8 mouse cellular contexts compared by ENCODE assay signal in the genomic region with DNA sequence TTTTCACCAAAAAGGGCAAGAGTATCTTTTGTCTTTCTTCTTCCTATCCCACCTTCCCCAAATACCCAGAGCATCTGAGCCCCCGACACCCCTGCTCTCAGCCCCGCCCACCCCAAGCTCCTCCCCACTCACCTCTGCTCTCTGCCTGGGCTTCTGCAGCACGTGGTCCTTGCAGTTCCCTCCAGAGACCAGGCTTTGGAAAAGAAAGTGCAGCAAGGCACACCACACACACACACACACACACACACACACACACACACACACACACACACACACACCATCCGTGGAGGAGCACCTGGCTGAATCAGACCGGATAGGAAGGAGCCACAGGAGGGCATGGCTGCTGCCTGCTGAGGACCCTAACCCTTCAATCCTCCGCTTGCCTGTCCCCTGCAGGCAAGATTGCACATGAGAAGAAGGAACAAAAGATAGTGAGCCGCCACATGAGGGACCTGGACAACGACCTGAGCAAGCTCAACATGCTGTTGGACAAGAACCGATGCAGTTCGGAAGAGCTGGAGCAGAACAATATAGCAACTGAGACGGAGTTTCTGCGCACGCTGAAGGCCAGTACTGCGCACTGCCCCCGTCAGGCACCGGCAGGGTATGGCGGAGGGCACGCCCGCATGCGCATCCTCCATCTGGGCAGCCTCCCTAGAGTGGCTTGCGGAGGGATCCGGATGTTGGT. TPM values are rescaled to one million over a fixed set of nuclear protein-coding genes. Genes with fewer than 3 reads are reported as not detected.
DNase-seq lines count a peak whose midpoint lies in the region; ATAC-seq and TF ChIP-seq lines count a peak whose summit lies in the region.

No protein-coding gene starts in this region.

- no peak for DNase-seq in heart, adult 11 months
- peak; percentile 87 for DNase-seq in embryo, embryonic 10 days (ENCODE audit: low spot score)
- peak; percentile 63 for DNase-seq in heart, postnatal 4 days
- no peak for DNase-seq in gastrocnemius, postnatal 36 days

- H3K4me1 ChIP-seq in heart, embryonic 11.5 days (ENCODE audit: control insufficient read depth, insufficient read depth, low read length), result peaks cover 8% of the 10 kb centered on the region; the same call in 1 of the 2 replicates
- H3K4me1 ChIP-seq in E14TG2a.4 (replicated peaks; ENCODE audit: low read depth, low read length), result peaks cover 58% of the 10 kb centered on the region
- peaks cover 24% of the 10 kb centered on the region for H3K4me1 ChIP-seq in liver, embryonic 15.5 days (replicated peaks)
- H3K4me1 ChIP-seq in neural tube, embryonic 15.5 days, result peaks cover 31% of the 10 kb centered on the region

- H3K27ac ChIP-seq in heart, embryonic 11.5 days (ENCODE audit: low read depth, low read length), result no peak overlapping the region
- H3K27ac ChIP-seq in liver, embryonic 15.5 days (replicated peaks), result no peak overlapping the region
- H3K27ac ChIP-seq in neural tube, embryonic 15.5 days (replicated peaks), result peak overlapping the region; percentile 34; the same call in 1 of the 2 replicates

- H3K4me3 ChIP-seq in heart, embryonic 11.5 days (ENCODE audit: low read depth, low read length), result 0 out of 2 replicates have a peak overlapping the region, but pooled peaks have one; percentile 16
- peak overlapping the region; percentile 55 for H3K4me3 ChIP-seq in E14TG2a.4 (replicated peaks; ENCODE audit: low read length)
- no peak overlapping the region for H3K4me3 ChIP-seq in liver, embryonic 15.5 days (replicated peaks)
- peak overlapping the region; percentile 28 for H3K4me3 ChIP-seq in neural tube, embryonic 15.5 days (replicated peaks)

- no peaks in the 10 kb centered on the region for H3K36me3 ChIP-seq in heart, embryonic 11.5 days (ENCODE audit: control insufficient read depth, insufficient read depth, low read length)
- no peaks in the 10 kb centered on the region for H3K36me3 ChIP-seq in E14TG2a.4 (ENCODE audit: insufficient read depth, low read length)
- no peaks in the 10 kb centered on the region for H3K36me3 ChIP-seq in liver, embryonic 15.5 days (replicated peaks)
- H3K36me3 ChIP-seq in neural tube, embryonic 15.5 days, result no peaks in the 10 kb centered on the region

- TF ChIP-seq CTCF in E14TG2a.4 (conservative IDR thresholded peaks at IDR 0.05; ENCODE audit: low read length), result peak; percentile 35

- intact Hi-C loops in gastrocnemius, postnatal 36 days (cut with DNase I), result loop anchor here (2.0 kb wide), 1 partner anchor 50 kb away; no protein-coding TSS in a partner anchor

- H3K9me3 ChIP-seq in heart, embryonic 11.5 days (replicated peaks; ENCODE audit: control insufficient read depth, low read length), result no peaks in the 10 kb centered on the region
- H3K9me3 ChIP-seq in E14TG2a.4 (ENCODE audit: low read length), result no peaks in the 10 kb centered on the region
- H3K9me3 ChIP-seq in liver, embryonic 15.5 days (replicated peaks), result no peaks in the 10 kb centered on the region
- no peaks in the 10 kb centered on the region for H3K9me3 ChIP-seq in neural tube, embryonic 15.5 days (replicated peaks)

- H3K9ac ChIP-seq in heart, embryonic 11.5 days (ENCODE audit: low read depth, low read length), result peak overlapping the region; percentile 49; the same call in 1 of the 2 replicates
- H3K9ac ChIP-seq in liver, embryonic 15.5 days, result no peak overlapping the region
- no peak overlapping the region for H3K9ac ChIP-seq in neural tube, embryonic 15.5 days (replicated peaks)

- 4% methylated on average over 22 of the region's 22 CpGs for WGBS in heart, embryonic 11.5 days (ENCODE audit: insufficient replicate concordance)
- WGBS in liver, embryonic 15.5 days (ENCODE audit: insufficient replicate concordance), result 1% methylated on average over 22 of the region's 22 CpGs
- WGBS in neural tube, embryonic 15.5 days, result 7% methylated on average over 22 of the region's 22 CpGs

- peak overlapping the region; percentile 65 for H3K4me2 ChIP-seq in heart, embryonic 11.5 days
- H3K4me2 ChIP-seq in liver, embryonic 15.5 days, result peak overlapping the region; percentile 49
- peak overlapping the region; percentile 53 for H3K4me2 ChIP-seq in neural tube, embryonic 15.5 days

- ATAC-seq in heart, embryonic 11.5 days (replicated peaks; ENCODE audit: insufficient number of reproducible peaks, low FRiP score, low TSS enrichment), result peak; percentile 60; the same call in 1 of the 2 replicates
- peak; percentile 59 for ATAC-seq in liver, embryonic 15.5 days (ENCODE audit: insufficient read depth)
- ATAC-seq in neural tube, embryonic 15.5 days (ENCODE audit: low FRiP score), result peak; percentile 76

- peaks cover 6% of the 10 kb centered on the region for H3K27me3 ChIP-seq in heart, embryonic 11.5 days (ENCODE audit: control insufficient read depth, insufficient read depth, low read length)
- H3K27me3 ChIP-seq in E14TG2a.4 (ENCODE audit: insufficient read depth, low read length), result peaks cover 36% of the 10 kb centered on the region
- H3K27me3 ChIP-seq in liver, embryonic 15.5 days, result peaks cover 15% of the 10 kb centered on the region; the same call in 1 of the 2 replicates
- no peaks in the 10 kb centered on the region for H3K27me3 ChIP-seq in neural tube, embryonic 15.5 days (replicated peaks)

RNA-seq across cellular contexts. Expression of gene Gaa, which starts 14.7 kb away (rescaled TPM):
- polyA plus RNA-seq in heart, embryonic 11.5 days (2014; fragmentation: Nextera tagmentation; extraction: Ambion mirVana), result 49.6 and 62.9 TPM in 2 replicates
- 10 to 100 TPM; 52.1 to 53.2 TPM for total RNA-seq in heart, postnatal 4 days (2021)
- polyA plus RNA-seq in liver, embryonic 15.5 days (2015; fragmentation: Nextera tagmentation; extraction: Ambion mirVana), result 21.4 and 26.4 TPM in 2 replicates
- 102 and 105 TPM in 2 replicates for polyA plus RNA-seq in neural tube, embryonic 15.5 days (2015; fragmentation: Nextera tagmentation; extraction: Ambion mirVana)
- 100 to 1,000 TPM; 122 to 134 TPM for total RNA-seq in gastrocnemius, postnatal 36 days (2021)

RNA-seq across cellular contexts. Expression of gene Ccdc40, which starts 24.6 kb away (rescaled TPM):
- polyA plus RNA-seq in heart, embryonic 11.5 days (2014; fragmentation: Nextera tagmentation; extraction: Ambion mirVana), result 3.5 and 4.0 TPM in 2 replicates
- total RNA-seq in heart, postnatal 4 days (2021), result 1 to 10 TPM in 1 of 2 experiments, under 1 TPM in 1; 0.27 to 1.4 TPM
- polyA plus RNA-seq in liver, embryonic 15.5 days (2015; fragmentation: Nextera tagmentation; extraction: Ambion mirVana), result 0.55 and 0.70 TPM in 2 replicates
- 12.6 and 13.2 TPM in 2 replicates for polyA plus RNA-seq in neural tube, embryonic 15.5 days (2015; fragmentation: Nextera tagmentation; extraction: Ambion mirVana)
- not detected for total RNA-seq in gastrocnemius, postnatal 36 days (2021)

RNA-seq across cellular contexts. Expression of gene Tbc1d16, which starts 24.7 kb away (rescaled TPM):
- 4.1 and 4.7 TPM in 2 replicates for polyA plus RNA-seq in heart, embryonic 11.5 days (2014; fragmentation: Nextera tagmentation; extraction: Ambion mirVana)
- 10 to 100 TPM; 60.5 to 63.4 TPM for total RNA-seq in heart, postnatal 4 days (2021)
- 1.6 and 1.9 TPM in 2 replicates for polyA plus RNA-seq in liver, embryonic 15.5 days (2015; fragmentation: Nextera tagmentation; extraction: Ambion mirVana)
- 43.9 and 47.4 TPM in 2 replicates for polyA plus RNA-seq in neural tube, embryonic 15.5 days (2015; fragmentation: Nextera tagmentation; extraction: Ambion mirVana)
- 10 to 100 TPM; 19.2 to 23.2 TPM for total RNA-seq in gastrocnemius, postnatal 36 days (2021)

RNA-seq across cellular contexts. Expression of gene Eif4a3, which starts 46.9 kb away (rescaled TPM):
- polyA plus RNA-seq in heart, embryonic 11.5 days (2014; fragmentation: Nextera tagmentation; extraction: Ambion mirVana), result 313 and 316 TPM in 2 replicates
- 100 to 1,000 TPM; 141 to 154 TPM for total RNA-seq in heart, postnatal 4 days (2021)
- polyA plus RNA-seq in liver, embryonic 15.5 days (2015; fragmentation: Nextera tagmentation; extraction: Ambion mirVana), result 165 and 170 TPM in 2 replicates
- 241 and 279 TPM in 2 replicates for polyA plus RNA-seq in neural tube, embryonic 15.5 days (2015; fragmentation: Nextera tagmentation; extraction: Ambion mirVana)
- 10 to 100 TPM; 30.0 to 35.2 TPM for total RNA-seq in gastrocnemius, postnatal 36 days (2021)

RNA-seq across cellular contexts. Expression of gene Card14, which starts 54.6 kb away (rescaled TPM):
- polyA plus RNA-seq in heart, embryonic 11.5 days (2014; fragmentation: Nextera tagmentation; extraction: Ambion mirVana), result 0.14 and 0.38 TPM in 2 replicates
- under 1 TPM; 0.16 to 0.21 TPM for total RNA-seq in heart, postnatal 4 days (2021)
- 0.21 and 0.35 TPM in 2 replicates for polyA plus RNA-seq in liver, embryonic 15.5 days (2015; fragmentation: Nextera tagmentation; extraction: Ambion mirVana)
- polyA plus RNA-seq in neural tube, embryonic 15.5 days (2015; fragmentation: Nextera tagmentation; extraction: Ambion mirVana), result 0.33 and 0.69 TPM in 2 replicates
- under 1 TPM; 0.31 to 0.62 TPM for total RNA-seq in gastrocnemius, postnatal 36 days (2021)

Comparison
In these comparisons a context has a peak if more than half of its experiments do, and no peak if none do; other contexts are left out.
1. DNase-seq: peak in embryo, embryonic 10 days (single experiment) and heart, postnatal 4 days (single experiment); none in heart, adult 11 months (single experiment) and gastrocnemius, postnatal 36 days (0 of 2).
2. Peak in every context shown above with its lines, with median percentiles within 50 percentile points of each other: ATAC-seq and H3K4me2 ChIP-seq.